Mouse (Mus musculus): ENCODE results near the gene Astn2. TPM values are rescaled to one million over a fixed set of nuclear protein-coding genes. Genes with fewer than 3 reads are reported as not detected.

The Astn2 gene
- polyA plus RNA-seq, 1 experiment from 2014 or later: 0.18 TPM

DNA sequence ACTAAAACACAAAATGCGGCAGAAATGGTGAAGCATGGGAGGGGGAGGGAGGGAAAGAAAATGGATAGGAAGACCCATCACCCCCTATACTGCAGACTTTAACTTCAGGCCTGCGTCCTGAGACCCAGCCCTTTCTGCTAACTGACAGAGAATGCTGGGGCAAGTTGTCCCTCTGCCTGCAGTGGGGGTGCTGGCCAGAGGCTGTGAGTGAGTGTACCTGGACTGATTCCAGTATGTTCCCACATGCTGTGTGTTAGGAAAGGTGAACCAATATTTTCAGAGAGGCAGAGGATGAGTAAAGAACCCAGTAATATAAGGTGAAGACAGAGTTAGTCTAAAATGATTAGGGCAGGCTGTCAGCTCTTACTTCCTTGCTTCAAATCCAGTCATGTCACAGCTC lies 561.2 kb downstream of the Astn2 start:
- no peak for TF ChIP-seq CTCF (IDR thresholded peaks at IDR 0.05; ENCODE audit: low read depth)
- no peak overlapping the region for H3K4me3 ChIP-seq (ENCODE audit: low read depth, low read length)
- no peaks in the 10 kb centered on the region for H3K9me3 ChIP-seq (ENCODE audit: control insufficient read depth)
- no peaks in the 10 kb centered on the region for H3K27me3 ChIP-seq (replicated peaks; ENCODE audit: control insufficient read depth, insufficient read depth, low read length)
- WGBS: 76% methylated on average over 2 of the region's 2 CpGs
- no peak overlapping the region for H3K9ac ChIP-seq (ENCODE audit: low read depth, low read length)
- H3K4me1 ChIP-seq (replicated peaks; ENCODE audit: control insufficient read depth, insufficient read depth, low read length): no peaks in the 10 kb centered on the region
- H3K36me3 ChIP-seq (ENCODE audit: control insufficient read depth, insufficient read depth): no peaks in the 10 kb centered on the region
- H3K4me2 ChIP-seq (replicated peaks; ENCODE audit: low read depth): no peak overlapping the region
- ATAC-seq: no peak
- no peak overlapping the region for H3K27ac ChIP-seq (ENCODE audit: low read depth, low read length)

DNA sequence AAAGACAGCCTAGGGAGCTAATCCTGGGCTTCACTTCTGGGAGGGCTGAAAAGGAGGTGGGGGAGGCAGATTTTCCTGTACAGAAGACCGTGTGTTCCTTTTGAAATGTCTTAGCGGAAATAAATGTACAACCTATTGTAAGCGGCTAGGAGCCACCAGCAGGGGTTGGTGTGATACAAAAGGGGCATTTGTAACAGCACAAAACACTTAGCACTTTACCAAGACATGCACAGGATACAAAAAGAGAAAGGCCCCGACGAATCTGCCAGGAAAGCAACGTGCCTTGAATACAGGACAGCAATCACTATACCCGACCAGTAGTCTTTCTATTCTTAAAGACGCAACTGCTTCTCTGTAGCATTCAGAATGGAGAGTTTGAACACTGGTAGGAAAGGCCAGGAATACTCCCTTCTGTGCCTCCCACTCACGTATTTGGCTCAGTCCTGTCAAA lies 564.8 kb downstream of the Astn2 start:
- Histone ChIP-seq H3K27me3 (replicated peaks; ENCODE audit: control insufficient read depth, insufficient read depth, low read length) (no peaks in the 10 kb centered on the region), H3K9ac (ENCODE audit: low read depth, low read length) (no peak overlapping the region), H3K4me3 (ENCODE audit: low read depth, low read length) (no peak overlapping the region), H3K27ac (ENCODE audit: low read depth, low read length) (no peak overlapping the region), H3K4me2 (replicated peaks; ENCODE audit: low read depth) (no peak overlapping the region), H3K36me3 (ENCODE audit: control insufficient read depth, insufficient read depth) (no peaks in the 10 kb centered on the region), H3K9me3 (ENCODE audit: control insufficient read depth) (no peaks in the 10 kb centered on the region), H3K4me1 (replicated peaks; ENCODE audit: control insufficient read depth, insufficient read depth, low read length) (no peaks in the 10 kb centered on the region)
- ATAC-seq: no peak
- TF ChIP-seq CTCF (IDR thresholded peaks at IDR 0.05; ENCODE audit: low read depth): no peak
- WGBS: 81% methylated on average over 9 of the region's 9 CpGs

DNA sequence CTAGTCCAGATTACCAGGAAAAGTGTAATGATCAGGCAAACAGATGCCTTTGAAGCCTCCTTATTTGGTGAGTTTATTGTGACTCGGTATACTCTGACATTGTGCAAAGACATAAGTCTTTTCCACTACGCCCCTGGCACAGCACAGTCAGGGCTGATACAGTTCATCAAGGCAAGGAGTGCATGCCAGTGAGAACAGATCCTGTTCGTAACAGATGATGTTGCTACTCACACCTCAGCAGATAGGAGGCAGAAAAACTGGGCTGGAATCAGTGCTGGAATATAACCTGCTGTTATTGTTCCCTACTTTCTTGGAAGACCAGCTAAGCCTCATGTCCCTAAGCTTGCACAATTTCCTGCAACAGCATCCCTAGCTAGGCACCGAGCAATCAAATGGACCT lies 565.6 kb downstream of the Astn2 start:
- 73% methylated on average over 4 of the region's 4 CpGs for WGBS
- Histone ChIP-seq H3K4me2 (replicated peaks; ENCODE audit: low read depth) (no peak overlapping the region), H3K27me3 (replicated peaks; ENCODE audit: control insufficient read depth, insufficient read depth, low read length) (no peaks in the 10 kb centered on the region), H3K9me3 (ENCODE audit: control insufficient read depth) (no peaks in the 10 kb centered on the region), H3K4me1 (replicated peaks; ENCODE audit: control insufficient read depth, insufficient read depth, low read length) (no peaks in the 10 kb centered on the region), H3K9ac (ENCODE audit: low read depth, low read length) (no peak overlapping the region), H3K4me3 (ENCODE audit: low read depth, low read length) (no peak overlapping the region), H3K27ac (ENCODE audit: low read depth, low read length) (no peak overlapping the region), H3K36me3 (ENCODE audit: control insufficient read depth, insufficient read depth) (no peaks in the 10 kb centered on the region)
- no peak for TF ChIP-seq CTCF (IDR thresholded peaks at IDR 0.05; ENCODE audit: low read depth)
- no peak for ATAC-seq

DNA sequence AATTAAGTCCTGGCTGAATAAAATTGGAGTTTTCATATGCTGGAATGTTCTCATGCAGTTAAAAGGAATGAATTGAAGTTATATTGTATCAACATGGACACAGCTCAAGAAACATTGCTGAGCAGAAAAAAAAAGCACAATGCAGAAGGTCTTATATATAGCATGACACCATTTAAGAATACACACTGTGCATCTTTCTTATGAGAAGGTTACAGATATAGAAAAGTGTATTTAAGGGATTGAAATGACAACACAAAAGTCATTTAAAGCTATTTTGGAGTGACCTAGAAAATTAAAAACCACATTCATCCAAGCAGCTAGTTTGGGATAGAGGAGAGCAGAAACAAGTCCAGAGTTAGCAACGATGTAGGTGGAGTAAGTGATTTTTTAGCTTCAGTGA lies 571.4 kb downstream of the Astn2 start:
- 83% methylated on average over 1 of the region's 1 CpGs for WGBS
- Histone ChIP-seq H3K4me3 (ENCODE audit: low read depth, low read length) (no peak overlapping the region), H3K4me1 (replicated peaks; ENCODE audit: control insufficient read depth, insufficient read depth, low read length) (no peaks in the 10 kb centered on the region), H3K9ac (ENCODE audit: low read depth, low read length) (no peak overlapping the region), H3K9me3 (ENCODE audit: control insufficient read depth) (no peaks in the 10 kb centered on the region), H3K36me3 (ENCODE audit: control insufficient read depth, insufficient read depth) (no peaks in the 10 kb centered on the region), H3K27me3 (replicated peaks; ENCODE audit: control insufficient read depth, insufficient read depth, low read length) (no peaks in the 10 kb centered on the region), H3K27ac (ENCODE audit: low read depth, low read length) (no peak overlapping the region), H3K4me2 (replicated peaks; ENCODE audit: low read depth) (no peak overlapping the region)
- ATAC-seq: no peak
- no peak for TF ChIP-seq CTCF (IDR thresholded peaks at IDR 0.05; ENCODE audit: low read depth)

DNA sequence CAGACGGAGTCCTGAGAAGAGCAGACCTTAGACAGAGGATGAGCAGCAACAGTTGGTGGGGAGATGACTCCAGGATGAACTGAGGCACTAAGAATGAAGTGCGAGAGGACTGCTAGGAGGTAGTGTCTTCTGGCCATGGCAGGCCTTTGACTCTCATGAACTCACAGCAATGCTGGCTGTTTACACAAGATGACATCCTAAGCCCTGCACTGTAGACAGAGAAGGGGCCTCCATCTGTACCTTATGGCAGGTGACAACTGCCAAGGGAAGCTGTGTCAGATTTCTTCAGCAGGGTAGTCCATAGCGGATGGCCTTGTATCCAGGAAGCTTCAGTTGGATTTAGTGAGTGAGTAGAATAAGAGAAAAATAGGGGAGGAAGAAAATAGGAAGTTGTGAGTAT lies 572.5 kb downstream of the Astn2 start:
- H3K27me3 ChIP-seq (replicated peaks; ENCODE audit: control insufficient read depth, insufficient read depth, low read length): no peaks in the 10 kb centered on the region
- H3K36me3 ChIP-seq (ENCODE audit: control insufficient read depth, insufficient read depth): no peaks in the 10 kb centered on the region
- WGBS: 73% methylated on average over 3 of the region's 3 CpGs
- ATAC-seq: no peak
- no peak overlapping the region for H3K4me3 ChIP-seq (ENCODE audit: low read depth, low read length)
- no peak overlapping the region for H3K4me2 ChIP-seq (replicated peaks; ENCODE audit: low read depth)
- H3K9ac ChIP-seq (ENCODE audit: low read depth, low read length): no peak overlapping the region
- no peak overlapping the region for H3K27ac ChIP-seq (ENCODE audit: low read depth, low read length)
- no peak for TF ChIP-seq CTCF (IDR thresholded peaks at IDR 0.05; ENCODE audit: low read depth)
- H3K9me3 ChIP-seq (ENCODE audit: control insufficient read depth): no peaks in the 10 kb centered on the region
- no peaks in the 10 kb centered on the region for H3K4me1 ChIP-seq (replicated peaks; ENCODE audit: control insufficient read depth, insufficient read depth, low read length)

DNA sequence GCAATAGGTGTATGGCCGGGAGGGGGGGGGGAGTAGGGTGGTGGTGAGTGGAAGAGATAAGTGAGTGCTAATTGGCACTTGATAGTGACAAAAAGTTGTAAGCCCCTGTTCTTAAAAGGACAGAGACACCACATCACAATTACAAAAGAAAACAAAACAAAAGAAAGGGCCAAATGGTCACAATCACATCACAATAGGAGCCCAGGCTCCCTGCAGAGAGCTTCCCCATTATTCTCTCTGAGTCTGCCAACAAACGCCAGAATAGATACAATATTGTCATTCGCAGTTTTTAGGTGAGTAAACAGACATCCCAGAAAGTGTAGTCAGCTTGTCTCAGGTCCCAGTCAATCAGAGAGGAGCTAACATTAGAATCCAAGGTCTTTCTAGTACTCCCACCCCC lies 573.9 kb downstream of the Astn2 start:
- H3K4me2 ChIP-seq (replicated peaks; ENCODE audit: low read depth): no peak overlapping the region
- no peak overlapping the region for H3K9ac ChIP-seq (ENCODE audit: low read depth, low read length)
- H3K27ac ChIP-seq (ENCODE audit: low read depth, low read length): no peak overlapping the region
- no peaks in the 10 kb centered on the region for H3K27me3 ChIP-seq (replicated peaks; ENCODE audit: control insufficient read depth, insufficient read depth, low read length)
- no peak overlapping the region for H3K4me3 ChIP-seq (ENCODE audit: low read depth, low read length)
- H3K36me3 ChIP-seq (ENCODE audit: control insufficient read depth, insufficient read depth): no peaks in the 10 kb centered on the region
- no peaks in the 10 kb centered on the region for H3K9me3 ChIP-seq (ENCODE audit: control insufficient read depth)
- no peak for ATAC-seq
- no peaks in the 10 kb centered on the region for H3K4me1 ChIP-seq (replicated peaks; ENCODE audit: control insufficient read depth, insufficient read depth, low read length)
- WGBS: 15% methylated on average over 3 of the region's 3 CpGs
- no peak for TF ChIP-seq CTCF (IDR thresholded peaks at IDR 0.05; ENCODE audit: low read depth)

DNA sequence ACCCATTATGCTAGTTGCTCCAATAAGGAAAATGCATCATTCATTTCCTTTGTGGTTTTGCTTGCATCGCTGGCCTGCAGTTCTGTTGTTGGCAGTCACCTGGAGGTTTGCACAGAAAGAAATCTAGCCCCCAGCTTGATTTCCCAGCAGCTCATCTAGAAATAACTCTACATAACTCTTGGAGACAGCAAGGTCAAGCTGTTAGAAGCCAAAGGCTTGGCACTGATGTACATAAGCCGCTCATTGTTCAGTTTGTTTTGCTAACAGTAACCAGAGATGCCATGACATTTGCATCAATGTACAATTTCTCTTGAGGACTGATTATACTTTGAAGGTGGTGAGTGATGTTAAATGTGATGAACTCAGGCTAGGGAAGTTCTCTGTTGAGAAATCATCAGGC lies 583.3 kb downstream of the Astn2 start:
- ATAC-seq: no peak
- H3K36me3 ChIP-seq (ENCODE audit: control insufficient read depth, insufficient read depth): no peaks in the 10 kb centered on the region
- no peak overlapping the region for H3K27ac ChIP-seq (ENCODE audit: low read depth, low read length)
- 70% methylated on average over 2 of the region's 2 CpGs for WGBS
- no peak overlapping the region for H3K4me2 ChIP-seq (replicated peaks; ENCODE audit: low read depth)
- TF ChIP-seq CTCF (IDR thresholded peaks at IDR 0.05; ENCODE audit: low read depth): no peak
- no peaks in the 10 kb centered on the region for H3K27me3 ChIP-seq (replicated peaks; ENCODE audit: control insufficient read depth, insufficient read depth, low read length)
- H3K4me1 ChIP-seq (replicated peaks; ENCODE audit: control insufficient read depth, insufficient read depth, low read length): no peaks in the 10 kb centered on the region
- H3K4me3 ChIP-seq (ENCODE audit: low read depth, low read length): no peak overlapping the region
- no peak overlapping the region for H3K9ac ChIP-seq (ENCODE audit: low read depth, low read length)
- H3K9me3 ChIP-seq (ENCODE audit: control insufficient read depth): no peaks in the 10 kb centered on the region
